Mouse (Mus musculus) midbrain, embryonic 11.5 days (tissue): ENCODE measurements around the gene Strip1. TPM values are rescaled to one million over a fixed set of nuclear protein-coding genes. Genes with fewer than 3 reads are reported as not detected.

Experiments
- ATAC-seq: fragments of 200-750 bp; cut with Nextera tagmentation; 2 replicates; pipeline ENCODE4 v1.8.0; 2017; ENCODE audit warnings: moderate TSS enrichment, moderate library complexity; ENCODE audit not compliant: low FRiP score
- DNase-seq: peaks from one replicate; pipeline ENCODE4 v3.0.0; 2015; ENCODE audit warnings: low spot score; ENCODE audit errors: missing footprints
- H3K27ac ChIP-seq: fragments of 300-500 bp; sonication (generic); 2 replicates; pipeline ENCODE4 v1.5.1; 2014; ENCODE audit warnings: low read depth, low read length
- H3K27me3 ChIP-seq: fragments of 300-500 bp; sonication (generic); 2 replicates; pipeline ENCODE4 v1.6.1; 2014; ENCODE audit warnings: mild to moderate bottlenecking, low read length, moderate library complexity, mixed read lengths; ENCODE audit not compliant: control insufficient read depth, insufficient read depth
- H3K36me3 ChIP-seq: fragments of 300-500 bp; sonication (generic); 2 replicates; pipeline ENCODE4 v1.6.1; 2014; ENCODE audit warnings: mild to moderate bottlenecking, low read length, moderate library complexity, mixed read lengths; ENCODE audit not compliant: control insufficient read depth, insufficient read depth
- H3K4me1 ChIP-seq: fragments of 300-500 bp; sonication (generic); 2 replicates; pipeline ENCODE4 v1.6.1; 2014; ENCODE audit warnings: low read length; ENCODE audit not compliant: control insufficient read depth, insufficient read depth
- H3K4me2 ChIP-seq: fragments of 300-500 bp; sonication (generic); 2 replicates; pipeline ENCODE4 v1.6.1; 2014; ENCODE audit warnings: mild to moderate bottlenecking, moderate library complexity
- H3K4me3 ChIP-seq: fragments of 300-500 bp; sonication (generic); 2 replicates; pipeline ENCODE4 v1.5.1; 2014; ENCODE audit warnings: low read depth, low read length
- H3K9ac ChIP-seq: fragments of 300-500 bp; sonication (generic); 2 replicates; pipeline ENCODE4 v1.6.1; 2014; ENCODE audit warnings: low read length
- H3K9me3 ChIP-seq: fragments of 300-500 bp; sonication (generic); 2 replicates; pipeline ENCODE4 v1.6.1; 2016; ENCODE audit warnings: low read length; ENCODE audit not compliant: control insufficient read depth
- WGBS: fragments of 180-500 bp; shearing (Covaris S2); extraction: QIAGEN DNeasy Blood & Tissue Kit; methylation state at CpG from one replicate; pipeline ENCODE4 v1.1.7; 2014; 5-methylcytosine and 5-hydroxymethylcytosine counted together
- polyA plus RNA-seq: library from polyadenylated mRNA; unstranded; fragments of >200 nt; fragmentation: Nextera tagmentation; extraction: Ambion mirVana; gene quantifications from 2 replicates; pipeline ENCODE4 v1.2.1, GENCODE M21; 2014

Gene Strip1
- 87.6 and 90.6 TPM in 2 replicates for polyA plus RNA-seq

- Histone ChIP-seq H3K4me2 (peak within 1 kb of the TSS; percentile 79), H3K27ac (peak within 1 kb of the TSS; percentile 92), H3K36me3 (peaks cover 10% of the 10 kb centered on the region), H3K27me3 (no peaks in the 10 kb centered on the region), H3K4me3 (peak within 1 kb of the TSS; percentile 98), H3K9me3 (no peaks in the 10 kb centered on the region), H3K4me1 (peaks cover 7% of the 10 kb centered on the region; the same call in 1 of the 2 replicates), H3K9ac (peak within 1 kb of the TSS; percentile 97)
- DNase-seq = peak; percentile 98
- under 1% methylated on average over 35 of the region's 35 CpGs for WGBS
- ATAC-seq = peak; percentile 96
These were observed at the start of gene Strip1 for GRCm38 (mm10) chr3:107631523-107631958. Gene Strip1, minus strand, starts transcription at chr3:107631694.

DNA sequence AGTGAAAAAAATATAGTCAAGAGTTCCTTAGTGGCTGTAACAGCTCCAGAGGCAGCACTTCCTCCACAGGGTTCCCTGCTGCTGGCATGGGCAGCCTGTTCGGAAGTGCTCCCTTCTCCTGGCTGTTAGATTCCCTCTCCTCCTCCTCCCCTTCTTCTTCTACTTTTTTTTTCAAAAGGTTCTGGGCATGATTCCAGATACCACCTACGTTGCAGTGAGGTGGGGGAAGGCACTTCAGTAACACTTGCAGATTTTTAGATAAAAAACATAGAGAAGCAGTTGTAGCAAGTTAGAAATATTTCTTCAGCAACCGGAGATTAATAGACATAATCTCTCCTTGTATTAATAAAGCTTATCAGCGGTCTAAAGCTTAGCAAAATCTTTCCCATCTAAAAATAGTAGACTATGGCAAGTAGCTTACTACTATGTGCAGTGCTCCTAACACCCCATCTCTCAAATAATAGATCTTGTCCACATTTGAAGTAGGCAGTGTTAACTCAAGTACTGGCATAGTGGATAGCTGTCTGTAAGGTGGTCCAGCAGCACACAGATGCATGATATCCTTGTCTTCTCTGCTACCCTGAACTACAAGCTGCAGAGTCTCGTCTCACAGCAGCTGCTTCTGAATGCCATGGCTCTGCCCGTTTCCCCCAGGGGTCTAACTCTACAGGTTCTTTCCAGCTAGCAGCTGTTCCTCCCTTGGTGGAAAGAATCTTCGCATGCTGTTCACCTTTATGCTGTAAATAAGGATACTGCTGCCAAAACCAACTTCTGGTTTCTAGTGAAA, 49.5 kb upstream of the Strip1 start:
- no peak overlapping the region for H3K4me3 ChIP-seq
- 57% methylated on average over 7 of the region's 7 CpGs for WGBS
- no peak overlapping the region for H3K9ac ChIP-seq
- H3K27me3 ChIP-seq = no peaks in the 10 kb centered on the region
- H3K9me3 ChIP-seq = no peaks in the 10 kb centered on the region
- H3K4me1 ChIP-seq = no peaks in the 10 kb centered on the region
- no peak overlapping the region for H3K27ac ChIP-seq
- H3K36me3 ChIP-seq = no peaks in the 10 kb centered on the region
- DNase-seq (no peak), ATAC-seq (no peak)
- H3K4me2 ChIP-seq = no peak overlapping the region

- Histone ChIP-seq H3K27me3 (no peaks in the 10 kb centered on the region), H3K9me3 (no peaks in the 10 kb centered on the region), H3K4me3 (no peak overlapping the region), H3K9ac (no peak overlapping the region), H3K27ac (no peak overlapping the region), H3K4me1 (no peaks in the 10 kb centered on the region), H3K36me3 (peaks cover 33% of the 10 kb centered on the region), H3K4me2 (no peak overlapping the region)
- ATAC-seq = no peak
- no peak for DNase-seq
- WGBS = 96% methylated on average over 2 of the region's 2 CpGs
These were observed 40.0 kb upstream of the Strip1 start for GRCm38 (mm10) chr3:107671509-107671908.

- no peak for DNase-seq
- Histone ChIP-seq H3K36me3 (peaks cover 33% of the 10 kb centered on the region), H3K4me1 (no peaks in the 10 kb centered on the region), H3K9me3 (no peaks in the 10 kb centered on the region), H3K27me3 (no peaks in the 10 kb centered on the region), H3K27ac (no peak overlapping the region), H3K4me2 (no peak overlapping the region), H3K9ac (no peak overlapping the region), H3K4me3 (no peak overlapping the region)
- ATAC-seq = no peak
- WGBS = 93% methylated on average over 4 of the region's 4 CpGs
These were observed 39.0 kb upstream of the Strip1 start for GRCm38 (mm10) chr3:107670500-107670899.

GRCm38 (mm10) chr3:107668786-107669185, 37.3 kb upstream of the Strip1 start:
- H3K27ac ChIP-seq = no peak overlapping the region
- H3K36me3 ChIP-seq = peaks cover 26% of the 10 kb centered on the region
- 93% methylated on average over 7 of the region's 7 CpGs for WGBS
- H3K4me3 ChIP-seq = no peak overlapping the region
- ATAC-seq (no peak), DNase-seq (no peak)
- no peak overlapping the region for H3K9ac ChIP-seq
- H3K27me3 ChIP-seq = no peaks in the 10 kb centered on the region
- no peaks in the 10 kb centered on the region for H3K9me3 ChIP-seq
- H3K4me1 ChIP-seq = no peaks in the 10 kb centered on the region
- no peak overlapping the region for H3K4me2 ChIP-seq

GRCm38 (mm10) chr3:107667426-107667825, 35.9 kb upstream of the Strip1 start:
- WGBS = 90% methylated on average over 6 of the region's 6 CpGs
- Histone ChIP-seq H3K27ac (no peak overlapping the region), H3K4me1 (no peaks in the 10 kb centered on the region), H3K4me3 (no peak overlapping the region), H3K4me2 (no peak overlapping the region), H3K9ac (no peak overlapping the region), H3K27me3 (no peaks in the 10 kb centered on the region), H3K36me3 (peaks cover 25% of the 10 kb centered on the region), H3K9me3 (no peaks in the 10 kb centered on the region)
- DNase-seq (no peak), ATAC-seq (no peak)

- no peak for ATAC-seq
- Histone ChIP-seq H3K27me3 (no peaks in the 10 kb centered on the region), H3K9ac (no peak overlapping the region), H3K27ac (no peak overlapping the region), H3K36me3 (peaks cover 30% of the 10 kb centered on the region), H3K9me3 (no peaks in the 10 kb centered on the region), H3K4me3 (no peak overlapping the region), H3K4me1 (no peaks in the 10 kb centered on the region), H3K4me2 (no peak overlapping the region)
- DNase-seq = no peak
- 91% methylated on average over 1 of the region's 1 CpGs for WGBS
These were observed 33.1 kb upstream of the Strip1 start for GRCm38 (mm10) chr3:107664641-107665040.

DNA sequence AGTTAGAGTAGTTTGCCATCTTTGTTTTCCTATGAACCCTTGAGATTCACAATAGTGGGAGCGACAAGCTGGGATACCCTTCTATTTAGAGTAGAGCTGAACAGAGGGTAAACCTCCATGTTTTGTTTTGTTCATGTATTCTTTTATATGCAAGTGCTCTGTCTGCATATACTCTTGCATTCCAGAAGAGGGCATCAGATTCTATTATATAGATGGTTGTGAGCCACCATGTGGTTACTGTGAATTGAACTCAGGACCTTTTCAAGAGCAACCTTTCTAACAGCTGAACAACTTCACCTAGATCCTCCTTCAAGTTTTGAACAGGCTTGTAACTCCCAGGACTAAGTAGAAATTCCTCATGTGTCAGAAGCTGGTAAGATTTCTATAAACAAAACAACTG, 27.5 kb upstream of the Strip1 start:
- DNase-seq = no peak
- no peak for ATAC-seq
- no peak overlapping the region for H3K4me2 ChIP-seq
- H3K36me3 ChIP-seq = peaks cover 8% of the 10 kb centered on the region
- no peak overlapping the region for H3K4me3 ChIP-seq
- H3K27ac ChIP-seq = no peak overlapping the region
- WGBS = 86% methylated on average over 1 of the region's 1 CpGs
- no peak overlapping the region for H3K9ac ChIP-seq
- H3K9me3 ChIP-seq = no peaks in the 10 kb centered on the region
- no peaks in the 10 kb centered on the region for H3K4me1 ChIP-seq
- no peaks in the 10 kb centered on the region for H3K27me3 ChIP-seq

GRCm38 (mm10) chr3:107656888-107657287, 25.4 kb upstream of the Strip1 start:
- Histone ChIP-seq H3K27me3 (no peaks in the 10 kb centered on the region), H3K27ac (no peak overlapping the region), H3K9ac (no peak overlapping the region), H3K36me3 (peaks cover 5% of the 10 kb centered on the region), H3K4me2 (no peak overlapping the region), H3K4me3 (no peak overlapping the region), H3K4me1 (no peaks in the 10 kb centered on the region), H3K9me3 (no peaks in the 10 kb centered on the region)
- 91% methylated on average over 4 of the region's 4 CpGs for WGBS
- ATAC-seq = no peak
- DNase-seq = no peak
